16 mouse cellular contexts compared by ENCODE assay signal in genomic region chr11:97776497-97777128, GRCm38 (mm10). TPM values are rescaled to one million over a fixed set of nuclear protein-coding genes. Genes with fewer than 3 reads are reported as not detected.
DNase-seq lines count a peak whose midpoint lies in the region; ATAC-seq and TF ChIP-seq lines count a peak whose summit lies in the region.
"Had no signal": no experiment of that assay in that cellular context is flagged by ENCODE, and none has a peak within 500 bp of the region (broad histone marks: within the 10 kb centered on the region; RNA-seq: fewer than 3 reads in every experiment).

No protein-coding gene starts in this region.

- no peak for TF ChIP-seq CTCF in kidney, adult 2 months (conservative IDR thresholded peaks at IDR 0.05; ENCODE audit: insufficient read depth, insufficient read length, low read depth, low read length)

- peaks cover 18% of the 10 kb centered on the region for H3K4me1 ChIP-seq in kidney, embryonic 16.5 days (ENCODE audit: insufficient read depth, low read length)
- H3K4me1 ChIP-seq in kidney, adult 2 months (ENCODE audit: control insufficient read depth, insufficient read depth, low read length): peaks cover 6% of the 10 kb centered on the region; the same call in 1 of the 2 replicates
- H3K4me1 ChIP-seq in liver, embryonic 15.5 days (replicated peaks): peaks cover 39% of the 10 kb centered on the region

- peaks cover 58% of the 10 kb centered on the region for H3K36me3 ChIP-seq in kidney, embryonic 16.5 days (ENCODE audit: insufficient read depth, low read length)
- H3K36me3 ChIP-seq in kidney, adult 2 months (ENCODE audit: control insufficient read depth, insufficient read depth, low read length): peaks cover 10% of the 10 kb centered on the region
- H3K36me3 ChIP-seq in liver, embryonic 15.5 days (replicated peaks): peaks cover 55% of the 10 kb centered on the region

- H3K4me2 ChIP-seq in kidney, embryonic 16.5 days (replicated peaks; ENCODE audit: low read depth, low read length): no peak overlapping the region
- no peak overlapping the region for H3K4me2 ChIP-seq in liver, embryonic 15.5 days
- H3K4me2 ChIP-seq: embryonic facial prominence, embryonic 13.5 days; neural tube, embryonic 12.5 days; stomach, embryonic 15.5 days had no signal

- H3K27me3 ChIP-seq in kidney, embryonic 16.5 days (ENCODE audit: insufficient read depth, low read length): no peaks in the 10 kb centered on the region
- H3K27me3 ChIP-seq in kidney, adult 2 months (replicated peaks; ENCODE audit: control insufficient read depth, insufficient read depth, low read length): no peaks in the 10 kb centered on the region
- H3K27me3 ChIP-seq in liver, embryonic 15.5 days: no peaks in the 10 kb centered on the region; the same call in 1 of the 2 replicates
- H3K27me3 ChIP-seq: embryonic facial prominence, embryonic 13.5 days; neural tube, embryonic 12.5 days; stomach, embryonic 15.5 days had no signal

- H3K4me3 ChIP-seq in kidney, embryonic 16.5 days (ENCODE audit: low read length): no peak overlapping the region
- no peak overlapping the region for H3K4me3 ChIP-seq in kidney, adult 2 months (ENCODE audit: insufficient read depth, low read depth, low read length)
- no peak overlapping the region for H3K4me3 ChIP-seq in liver, embryonic 15.5 days (replicated peaks)
- H3K4me3 ChIP-seq: embryonic facial prominence, embryonic 13.5 days; neural tube, embryonic 12.5 days; stomach, embryonic 15.5 days had no signal

- H3K27ac ChIP-seq in kidney, embryonic 16.5 days (ENCODE audit: low read length): no peak overlapping the region
- no peak overlapping the region for H3K27ac ChIP-seq in kidney, adult 2 months (ENCODE audit: insufficient read depth, low read depth, low read length)
- no peak overlapping the region for H3K27ac ChIP-seq in liver, embryonic 15.5 days (replicated peaks)
- H3K27ac ChIP-seq: embryonic facial prominence, embryonic 13.5 days; neural tube, embryonic 12.5 days; stomach, embryonic 15.5 days had no signal

- peak; percentile 16 for DNase-seq in embryo, embryonic 11 days
- DNase-seq in embryo, embryonic 10 days (ENCODE audit: low spot score): no peak
- DNase-seq in kidney, adult 2 months: no peak
- peak; percentile 86 for DNase-seq in R1 (ENCODE audit: low read depth, low spot score)
- DNase-seq in adrenal gland, postnatal 14 days: no peak
- no peak for DNase-seq in spleen, postnatal 14 days (ENCODE audit: low spot score in 2 of 2)
- DNase-seq: adrenal gland, adult 8-10 months; heart, postnatal 36 days; right cerebral cortex, adult 18-20 months had no signal

- H3K9me3 ChIP-seq in kidney, embryonic 16.5 days (ENCODE audit: low read length): no peaks in the 10 kb centered on the region
- no peaks in the 10 kb centered on the region for H3K9me3 ChIP-seq in liver, embryonic 15.5 days (replicated peaks)
- H3K9me3 ChIP-seq: embryonic facial prominence, embryonic 13.5 days; neural tube, embryonic 12.5 days; stomach, embryonic 15.5 days had no signal

- peak; percentile 52; the same call in 1 of the 2 replicates for ATAC-seq in kidney, embryonic 16.5 days (ENCODE audit: low FRiP score, low TSS enrichment)
- ATAC-seq in liver, embryonic 15.5 days (ENCODE audit: insufficient read depth): 0 out of 2 replicates have a peak, but pooled peaks have one; percentile 22

- 63% methylated on average over 5 of the region's 5 CpGs for WGBS in kidney, embryonic 16.5 days
- 66% methylated on average over 5 of the region's 5 CpGs for WGBS in kidney, adult 2 months
- 51% methylated on average over 5 of the region's 5 CpGs for WGBS in liver, embryonic 15.5 days (ENCODE audit: insufficient replicate concordance)

- TF ChIP-seq POLR2A in kidney, adult 2 months (IDR thresholded peaks at IDR 0.05; ENCODE audit: low read depth, low read length): no peak

- H3K9ac ChIP-seq in kidney, embryonic 16.5 days (replicated peaks; ENCODE audit: low read length): no peak overlapping the region
- no peak overlapping the region for H3K9ac ChIP-seq in liver, embryonic 15.5 days
- H3K9ac ChIP-seq: embryonic facial prominence, embryonic 13.5 days; neural tube, embryonic 12.5 days; stomach, embryonic 15.5 days had no signal

RNA-seq across cellular contexts. Expression of gene 1700001P01Rik, which starts 0.9 kb away (rescaled TPM):
- 0.27 and 0.31 TPM in 2 replicates for polyA plus RNA-seq in kidney, embryonic 16.5 days (2015; fragmentation: Nextera tagmentation; extraction: Ambion mirVana)
- polyA plus RNA-seq in kidney, adult 2 months (2012; rRNA removed): not detected in 2 replicates
- polyA plus RNA-seq in liver, embryonic 15.5 days (2015; fragmentation: Nextera tagmentation; extraction: Ambion mirVana): not detected in 2 replicates
- not detected in 2 replicates for total RNA-seq in adrenal gland, postnatal 14 days (2021)
- total RNA-seq: granulocyte monocyte progenitor cell, adult 5-6 weeks; heart, postnatal 36 days; megakaryocyte, adult 5-6 weeks had no signal

RNA-seq across cellular contexts. Expression of gene Rpl23, which starts 5.6 kb away (rescaled TPM):
- polyA plus RNA-seq in kidney, embryonic 16.5 days (2015; fragmentation: Nextera tagmentation; extraction: Ambion mirVana): 428 and 460 TPM in 2 replicates
- 118 and 181 TPM in 2 replicates for polyA plus RNA-seq in kidney, adult 2 months (2012; rRNA removed)
- 185 and 242 TPM in 2 replicates for polyA plus RNA-seq in liver, embryonic 15.5 days (2015; fragmentation: Nextera tagmentation; extraction: Ambion mirVana)
- total RNA-seq in adrenal gland, postnatal 14 days (2021): 809 and 980 TPM in 2 replicates

RNA-seq across cellular contexts. Expression of gene Cwc25, which starts 10.3 kb away (rescaled TPM):
- 15.1 and 18.4 TPM in 2 replicates for polyA plus RNA-seq in kidney, embryonic 16.5 days (2015; fragmentation: Nextera tagmentation; extraction: Ambion mirVana)
- polyA plus RNA-seq in kidney, adult 2 months (2012; rRNA removed): 7.1 and 8.5 TPM in 2 replicates
- polyA plus RNA-seq in liver, embryonic 15.5 days (2015; fragmentation: Nextera tagmentation; extraction: Ambion mirVana): 5.4 and 5.8 TPM in 2 replicates
- 17.6 and 18.7 TPM in 2 replicates for total RNA-seq in adrenal gland, postnatal 14 days (2021)

RNA-seq across cellular contexts. Expression of gene Lasp1, which starts 22.2 kb away (rescaled TPM):
- polyA plus RNA-seq in kidney, embryonic 16.5 days (2015; fragmentation: Nextera tagmentation; extraction: Ambion mirVana): 133 TPM in 2 replicates
- polyA plus RNA-seq in kidney, adult 2 months (2012; rRNA removed): 106 and 110 TPM in 2 replicates
- polyA plus RNA-seq in liver, embryonic 15.5 days (2015; fragmentation: Nextera tagmentation; extraction: Ambion mirVana): 31.4 and 36.7 TPM in 2 replicates
- 98.2 and 107 TPM in 2 replicates for total RNA-seq in adrenal gland, postnatal 14 days (2021)

RNA-seq across cellular contexts. Expression of gene Pip4k2b, which starts 32.1 kb away (rescaled TPM):
- polyA plus RNA-seq in kidney, embryonic 16.5 days (2015; fragmentation: Nextera tagmentation; extraction: Ambion mirVana): 1.7 and 1.8 TPM in 2 replicates
- polyA plus RNA-seq in kidney, adult 2 months (2012; rRNA removed): 9.2 and 10.6 TPM in 2 replicates
- polyA plus RNA-seq in liver, embryonic 15.5 days (2015; fragmentation: Nextera tagmentation; extraction: Ambion mirVana): 0.48 and 0.54 TPM in 2 replicates
- 24.8 and 34.7 TPM in 2 replicates for total RNA-seq in adrenal gland, postnatal 14 days (2021)

Comparison
In these comparisons a context has a peak if more than half of its experiments do, and no peak if none do; other contexts are left out.
1. DNase-seq: peak in embryo, embryonic 11 days (single experiment) and R1 (single experiment); none in embryo, embryonic 10 days (single experiment), kidney, adult 2 months (single experiment), adrenal gland, postnatal 14 days (single experiment) and spleen, postnatal 14 days (0 of 2).